Mouse (Mus musculus) adrenal gland, adult (tissue): ENCODE results near the gene Ube2e1.

Experiments
- DNase-seq, 2 experiments: peaks; one replicate each; pipeline ENCODE4 v3.0.0; 2022 to 2023; ENCODE audit warnings: low spot score in 1 of 2; ENCODE audit not compliant: inconsistent age in 2 of 2

The Ube2e1 gene

DNA sequence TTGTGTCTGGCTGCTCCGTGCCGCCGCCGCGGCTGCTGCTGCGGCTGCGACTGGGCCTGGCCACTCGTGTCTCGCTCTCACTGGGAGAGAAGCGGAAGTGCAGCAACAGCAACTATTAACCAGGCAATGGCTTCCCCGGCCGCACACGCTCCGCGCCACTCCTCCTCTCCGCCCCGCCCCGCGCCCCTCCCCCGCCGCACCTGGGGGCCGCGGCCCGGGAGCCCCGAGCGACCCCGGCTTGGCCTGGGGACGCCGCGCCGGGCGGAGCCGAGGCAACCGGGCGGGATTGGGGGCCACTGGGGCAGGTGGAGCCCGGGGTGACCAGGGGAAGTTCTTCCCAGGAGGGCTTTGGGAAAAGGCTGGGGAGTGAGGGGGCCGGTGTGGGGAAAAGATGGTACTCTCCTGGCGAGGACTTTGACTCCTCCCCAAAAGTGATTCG is at the start of gene Ube2e1:
Gene Ube2e1, minus strand, starts transcription at position 167 of the 439 bp plus-strand sequence.
- DNase-seq: peak; percentile 84 to 96

DNA sequence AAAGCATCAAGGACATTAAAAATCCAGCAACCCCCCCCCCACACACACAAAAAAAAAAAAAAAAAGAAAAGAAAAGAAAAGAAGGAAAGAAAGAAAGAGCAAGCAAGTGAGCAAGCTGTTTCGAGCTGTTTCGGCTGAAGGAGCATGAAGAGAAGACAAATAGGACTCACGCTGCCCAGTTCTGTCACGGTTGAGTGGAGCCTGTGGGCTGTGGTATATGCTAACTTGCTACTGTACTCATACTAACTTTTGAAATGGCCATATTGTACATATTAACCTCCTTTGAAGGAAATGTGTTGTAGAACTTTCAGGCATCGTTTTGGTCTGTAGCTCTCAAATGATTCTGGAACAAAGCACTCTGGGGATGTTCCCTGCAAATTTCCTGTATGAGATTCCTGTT is 48.2 kb upstream of the Ube2e1 start:
- no peak for DNase-seq

- DNase-seq: no peak
Observed at GRCm38 (mm10) chr14:18377944-18378575, 46.4 kb upstream of the Ube2e1 start.

DNA sequence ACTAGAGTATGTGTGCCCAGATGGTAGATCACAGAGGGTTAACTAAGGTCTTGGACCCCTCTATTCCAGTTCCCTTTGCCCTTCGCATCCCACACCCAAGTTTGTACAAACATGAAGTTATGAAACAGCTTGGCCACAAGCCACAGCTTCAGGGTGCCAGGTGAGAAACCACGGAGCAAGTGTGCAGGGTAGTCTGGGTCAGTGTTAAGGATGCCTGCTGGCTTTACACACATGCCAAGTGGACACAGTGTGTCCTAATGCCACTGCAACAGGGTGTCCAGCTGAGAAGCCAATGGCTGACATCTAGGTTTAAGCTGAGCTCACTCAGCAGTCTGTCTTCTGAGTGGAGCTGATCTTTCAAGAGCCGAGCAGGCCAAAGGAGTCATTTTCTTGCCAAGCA is 44.5 kb upstream of the Ube2e1 start:
- DNase-seq: peak in 1 of 2 experiments; percentile 43

DNA sequence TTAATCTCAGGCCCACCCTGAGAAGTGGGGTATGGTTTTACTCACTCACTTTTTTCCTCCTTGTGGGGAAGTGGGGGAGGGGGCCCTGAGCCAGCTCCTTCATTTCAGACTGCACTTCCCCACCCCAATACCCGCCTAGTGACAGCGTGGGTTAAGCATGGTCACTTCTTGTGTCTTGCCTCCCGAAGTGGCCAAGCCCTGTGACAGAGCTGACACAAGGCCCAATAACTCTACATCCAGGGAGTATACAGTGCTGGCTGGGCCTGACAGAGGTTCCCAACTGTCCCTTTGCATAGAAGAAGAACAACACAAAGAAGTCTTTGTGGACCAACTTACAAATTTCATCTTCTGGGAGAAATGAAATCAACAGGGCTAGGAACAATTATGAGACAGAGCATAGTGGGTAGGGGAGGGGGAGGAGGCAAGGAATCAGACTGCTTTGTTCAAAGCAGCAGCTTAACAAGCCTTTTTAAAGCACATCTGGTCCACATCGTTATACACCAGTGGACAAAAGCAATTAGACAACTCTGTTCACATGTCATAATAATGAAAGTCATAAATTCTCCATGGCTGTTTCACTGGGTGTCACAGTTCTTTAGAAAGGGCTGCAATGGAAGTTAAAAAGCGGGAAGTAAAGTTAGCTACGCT is 42.2 kb upstream of the Ube2e1 start:
- no peak for DNase-seq

DNA sequence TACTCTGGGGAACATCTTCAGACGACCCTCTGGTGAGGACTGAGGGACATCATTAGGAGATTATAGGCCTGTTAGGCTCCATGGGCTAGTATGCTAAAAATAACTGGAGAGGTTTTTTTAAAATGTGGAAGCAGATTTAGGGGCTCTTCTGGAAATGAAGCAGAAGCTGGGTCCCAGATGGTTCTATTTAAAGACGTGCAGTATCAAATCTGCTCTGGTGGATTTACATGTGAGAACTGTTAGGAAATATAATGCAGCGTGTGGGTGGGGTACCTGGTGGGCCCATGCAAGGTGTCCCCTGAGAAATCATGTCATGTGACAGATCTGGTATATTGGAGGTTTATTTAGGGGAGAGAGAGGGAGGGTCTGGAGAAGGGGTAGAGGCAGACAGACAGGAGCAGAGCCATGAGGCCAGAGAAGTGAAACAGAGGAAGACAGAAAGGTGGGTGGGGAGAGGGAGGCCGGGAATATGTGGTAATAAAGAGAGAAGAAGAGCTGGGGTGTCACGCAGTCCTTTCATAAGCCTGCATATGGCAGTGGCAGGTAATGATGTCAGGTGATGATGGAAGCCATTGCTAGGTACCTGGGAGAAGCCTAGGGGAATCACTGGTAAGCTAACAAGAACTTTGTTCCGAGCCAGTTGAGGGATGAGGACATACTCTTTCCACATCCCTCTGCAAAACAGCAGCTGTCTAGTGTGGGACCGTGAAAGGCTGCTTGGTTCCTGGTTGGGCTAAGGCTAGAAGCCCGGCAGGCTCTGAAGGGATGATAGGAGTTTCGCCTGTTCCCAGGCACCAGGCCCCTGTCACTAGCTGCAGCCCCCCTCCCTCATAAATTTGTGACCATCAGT is 41.3 kb upstream of the Ube2e1 start:
- no peak for DNase-seq

DNA sequence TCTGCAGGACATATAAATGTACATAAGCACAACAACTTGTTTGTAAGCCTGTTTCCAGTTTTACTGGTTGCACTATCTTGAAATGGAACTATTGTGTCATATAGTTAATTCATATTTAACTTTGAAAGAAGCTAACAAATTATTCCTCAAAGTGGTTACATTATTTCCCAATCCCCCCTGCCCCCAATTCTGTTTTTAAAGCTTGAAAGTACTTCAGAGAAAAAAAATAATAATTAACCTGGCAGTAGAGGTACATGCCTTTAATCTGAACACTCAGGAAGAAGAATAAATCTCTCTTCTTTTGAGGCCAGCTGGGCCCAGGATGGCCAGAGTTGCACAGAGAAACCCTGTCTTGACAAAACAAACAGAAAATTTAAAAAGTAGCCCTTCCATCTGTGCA is 37.4 kb upstream of the Ube2e1 start:
- no peak for DNase-seq

GRCm38 (mm10) chr14:18367025-18367424 is 35.4 kb upstream of the Ube2e1 start:
- DNase-seq: no peak

DNA sequence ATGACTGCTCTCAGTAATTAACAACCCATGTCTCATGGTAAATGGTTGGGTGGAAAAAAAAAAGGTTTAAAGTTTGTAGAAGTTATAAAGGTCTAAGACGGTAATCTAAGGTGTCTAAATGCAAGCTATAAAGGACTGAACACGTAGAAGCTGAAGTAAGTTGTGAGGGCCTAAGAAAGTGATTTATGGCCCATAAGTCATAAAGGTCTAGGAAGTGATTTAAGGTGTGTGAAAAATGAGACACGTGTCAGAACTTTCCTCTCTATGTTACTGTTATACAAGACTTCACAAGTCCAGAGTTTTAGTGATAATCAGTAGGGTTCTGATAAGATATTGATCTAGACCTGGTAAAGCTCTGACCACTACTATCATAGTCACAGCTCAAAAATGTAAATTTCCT is 32.7 kb upstream of the Ube2e1 start:
- DNase-seq: no peak

DNA sequence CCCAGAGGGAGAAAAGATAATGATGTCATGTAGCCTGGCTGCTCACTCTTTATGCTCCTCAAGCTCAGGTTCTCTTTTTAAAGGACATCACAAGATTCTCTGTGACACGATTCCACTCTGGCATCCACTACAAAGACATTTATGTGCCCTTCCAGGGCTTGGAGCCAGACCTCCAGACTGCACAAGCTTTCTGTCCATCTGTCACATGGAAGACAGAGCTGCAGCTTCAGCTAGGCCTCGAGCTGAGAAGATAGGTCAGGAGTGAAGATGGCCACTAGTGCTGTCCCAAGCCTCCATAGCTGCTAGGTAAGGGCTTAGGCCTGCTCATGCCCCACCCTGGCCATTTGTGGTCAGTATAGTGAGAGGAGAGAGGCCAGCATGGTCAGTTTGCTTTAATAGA is 24.8 kb upstream of the Ube2e1 start:
- DNase-seq: no peak

- no peak for DNase-seq
Observed at GRCm38 (mm10) chr14:18355514-18356190, 24.0 kb upstream of the Ube2e1 start.

DNA sequence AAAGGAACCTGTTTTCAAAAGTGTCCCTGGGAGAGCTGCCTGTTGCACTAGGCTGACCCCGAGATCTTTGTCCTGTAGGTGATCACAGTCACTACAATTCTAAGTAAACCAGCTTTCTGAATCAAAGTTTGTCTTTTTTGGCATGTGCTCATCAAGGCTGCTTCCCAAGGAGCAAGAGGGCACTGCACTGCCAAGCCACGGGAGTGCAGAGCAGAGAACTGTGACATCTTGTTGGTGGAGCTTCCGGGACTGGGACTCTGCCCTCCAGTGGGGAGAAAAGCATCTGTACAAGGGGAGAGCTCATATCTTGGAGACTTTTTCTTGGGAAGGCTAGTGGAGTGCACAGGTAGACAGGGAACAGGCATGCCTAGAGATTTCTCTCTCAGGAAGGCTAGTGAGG is 21.9 kb upstream of the Ube2e1 start:
- no peak for DNase-seq

DNA sequence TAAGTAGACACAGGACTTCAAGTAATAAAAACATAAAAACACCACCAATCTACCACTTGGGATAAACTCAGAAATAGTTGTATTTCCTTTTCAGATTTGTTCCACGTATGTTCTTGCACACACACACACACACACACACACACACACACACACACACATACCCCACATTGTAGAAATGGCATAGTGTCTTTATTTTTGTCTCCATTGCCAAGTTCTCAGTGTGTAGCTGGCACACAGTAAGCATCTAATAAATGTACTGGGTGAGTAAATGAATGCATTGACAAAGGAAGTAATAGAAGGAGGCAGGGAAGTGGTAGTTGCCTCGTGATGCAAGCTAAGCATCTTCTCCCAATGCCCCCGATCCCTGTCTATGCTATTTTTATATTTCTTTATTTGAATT is 21.3 kb upstream of the Ube2e1 start:
- DNase-seq: no peak

GRCm38 (mm10) chr14:18350680-18351079 is 19.0 kb upstream of the Ube2e1 start:
- no peak for DNase-seq

DNA sequence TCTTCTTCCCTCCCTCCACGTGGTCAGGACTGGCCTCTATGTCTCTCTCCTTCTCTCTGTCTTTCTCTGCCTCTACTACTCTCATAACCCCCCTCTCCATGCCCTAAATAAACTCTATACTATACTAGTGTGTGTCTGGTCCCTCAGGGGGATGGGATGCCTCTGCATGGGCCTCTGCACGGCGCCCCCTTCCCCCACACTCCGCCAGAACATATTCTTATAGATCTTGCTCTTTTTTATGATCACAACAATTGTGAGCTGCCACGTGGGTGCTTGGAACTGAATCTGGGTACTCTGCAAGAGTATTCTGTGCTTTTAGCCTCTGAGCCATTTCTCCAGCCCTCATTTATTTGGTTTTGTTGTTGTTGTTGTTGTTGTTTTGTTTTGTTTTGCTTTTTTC is 18.2 kb upstream of the Ube2e1 start:
- no peak for DNase-seq

- no peak for DNase-seq
Observed at GRCm38 (mm10) chr14:18343589-18343988, 11.9 kb upstream of the Ube2e1 start.

GRCm38 (mm10) chr14:18342749-18343148 is 11.1 kb upstream of the Ube2e1 start:
- no peak for DNase-seq

- DNase-seq: no peak
Observed at GRCm38 (mm10) chr14:18341088-18341487, 9.4 kb upstream of the Ube2e1 start.

GRCm38 (mm10) chr14:18336106-18336505 is 4.4 kb upstream of the Ube2e1 start:
- DNase-seq: no peak

GRCm38 (mm10) chr14:18330789-18331692 is 618 bp downstream of the Ube2e1 start:
- DNase-seq: peak; percentile 46 to 81
